Mouse (Mus musculus) regulatory T cell (primary cell): Measurements from ENCODE around the gene Pla2g4d.
"Not testable (repeated sequence)": the region's sequence is repeated elsewhere in the genome, so short reads cannot be mapped to it uniquely, and the experiment has no call there.

Experiments
- in situ Hi-C: fragments of 300-600 bp; cut with MboI, MseI; formaldehyde crosslinking; loops from one replicate; pipeline ENCODE4 v1.15.1; 2025; ENCODE audit warnings: high pct_unique_total_duplicates

Gene Pla2g4d

GRCm38 (mm10) chr2:120261346-120261745 is 27.7 kb downstream of the Pla2g4d start:
- in situ Hi-C loops, result no loop called here

GRCm38 (mm10) chr2:120256259-120256658 is 32.7 kb downstream of the Pla2g4d start:
- in situ Hi-C loops, result no loop called here

- in situ Hi-C loops, result no loop called here
These were observed 36.4 kb downstream of the Pla2g4d start for GRCm38 (mm10) chr2:120252644-120253043.

- in situ Hi-C loops, result no loop called here
These were observed 43.5 kb downstream of the Pla2g4d start for GRCm38 (mm10) chr2:120245421-120246016.

- in situ Hi-C loops, result no loop called here
These were observed 44.1 kb downstream of the Pla2g4d start, which contains the start of gene Pla2g4e for GRCm38 (mm10) chr2:120244679-120245420. Pla2g4e (minus strand) TSS chr2:120245335.

GRCm38 (mm10) chr2:120243995-120244394 is 45.0 kb downstream of the Pla2g4d start:
- in situ Hi-C loops, result no loop called here

GRCm38 (mm10) chr2:120242791-120243467 is 46.1 kb downstream of the Pla2g4d start:
- in situ Hi-C loops, result no loop called here

- in situ Hi-C loops, result not testable (repeated sequence)
These were observed 50.3 kb downstream of the Pla2g4d start for GRCm38 (mm10) chr2:120238733-120239132.

GRCm38 (mm10) chr2:120237784-120238183 is 51.2 kb downstream of the Pla2g4d start:
- in situ Hi-C loops, result no loop called here

GRCm38 (mm10) chr2:120235947-120236640 is 52.9 kb downstream of the Pla2g4d start:
- in situ Hi-C loops, result no loop called here

GRCm38 (mm10) chr2:120235381-120235780 is 53.6 kb downstream of the Pla2g4d start:
- in situ Hi-C loops, result no loop called here

GRCm38 (mm10) chr2:120231642-120232041 is 57.4 kb downstream of the Pla2g4d start:
- in situ Hi-C loops, result no loop called here
